Mouse (Mus musculus): ENCODE measurements at regions not wholly inside any gene's neighbourhood (a gene's known extent, or its start where the extent isn't known, plus 50 kb on each side); places are given as distances from the start of the nearest gene placed in this dataset.

DNA sequence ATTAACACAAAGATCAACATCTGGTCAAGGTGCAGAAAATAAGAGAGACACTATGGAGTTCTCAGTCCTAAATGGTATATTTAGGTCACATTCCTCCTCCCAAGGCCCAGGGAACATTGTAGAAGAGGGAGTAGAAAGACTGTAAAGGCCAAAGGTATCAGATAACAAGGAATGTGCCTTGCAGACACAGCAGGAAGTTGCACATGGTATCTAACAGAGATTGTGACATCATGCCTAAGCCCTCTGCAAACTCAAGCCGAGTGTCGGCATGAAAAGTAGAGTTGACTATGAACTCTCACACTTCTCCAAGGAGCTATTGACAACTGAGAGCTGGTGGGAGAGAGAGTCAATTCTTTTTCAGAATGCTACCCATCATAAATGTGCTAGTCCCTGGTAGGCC is 598.7 kb downstream of the Hs3st4 start:
- 61% methylated on average over 2 of the region's 2 CpGs for WGBS
- Histone ChIP-seq H3K4me3 (replicated peaks; ENCODE audit: extremely low read depth, low read depth, low read length) (no peak overlapping the region), H3K4me1 (ENCODE audit: control insufficient read depth, insufficient read depth, low read length) (no peaks in the 10 kb centered on the region)
- no peak for TF ChIP-seq POLR2A (IDR thresholded peaks at IDR 0.05; ENCODE audit: borderline replicate concordance, extremely low read depth, low read depth, low read length)
- no peak for TF ChIP-seq CTCF (IDR thresholded peaks at IDR 0.05; ENCODE audit: insufficient read depth, low read length)
- DNase-seq = no peak

DNA sequence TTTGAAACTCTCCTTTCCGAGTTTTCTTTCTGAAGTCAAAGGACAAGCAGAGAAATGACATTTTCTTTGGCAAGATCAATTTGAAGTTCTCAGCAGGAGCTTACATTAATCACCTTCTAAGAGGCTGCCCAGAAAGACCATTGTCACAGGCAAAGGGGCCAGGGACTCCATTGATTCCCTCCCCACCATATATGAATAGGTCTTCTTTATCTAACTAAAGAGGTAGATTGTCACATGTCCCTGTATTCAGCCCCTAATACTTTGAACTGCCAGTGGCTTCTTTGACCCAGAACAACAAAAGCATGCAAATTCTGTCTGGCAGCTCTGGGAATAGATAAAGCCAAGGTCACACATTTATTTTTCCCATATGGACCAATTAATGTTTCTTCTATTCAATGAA is 602.6 kb downstream of the Hs3st4 start:
- 31% methylated on average over 1 of the region's 1 CpGs for WGBS
- DNase-seq = no peak
- H3K4me3 ChIP-seq (replicated peaks; ENCODE audit: extremely low read depth, low read depth, low read length) = no peak overlapping the region
- TF ChIP-seq POLR2A (IDR thresholded peaks at IDR 0.05; ENCODE audit: borderline replicate concordance, extremely low read depth, low read depth, low read length) (no peak), CTCF (IDR thresholded peaks at IDR 0.05; ENCODE audit: insufficient read depth, low read length) (no peak)
- no peaks in the 10 kb centered on the region for H3K4me1 ChIP-seq (ENCODE audit: control insufficient read depth, insufficient read depth, low read length)

DNA sequence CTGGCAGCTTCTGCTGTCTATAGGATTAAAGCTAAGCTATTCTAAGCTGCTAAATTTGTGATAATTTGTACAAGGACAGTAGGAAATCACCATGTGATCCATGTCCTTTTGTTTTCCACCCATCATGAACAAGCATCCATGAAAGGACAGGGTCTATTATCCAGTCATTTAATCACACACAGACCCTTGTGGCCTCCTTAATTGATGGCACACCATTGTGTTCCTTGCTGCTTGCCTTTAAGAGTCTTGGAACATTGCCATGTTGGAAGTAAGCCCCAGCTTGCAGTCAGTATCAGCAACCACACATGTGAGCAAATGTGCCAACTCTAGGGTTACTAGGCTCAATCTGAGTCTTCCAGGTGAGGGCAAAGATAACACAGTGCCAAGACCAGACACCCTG is 608.7 kb downstream of the Hs3st4 start:
- Histone ChIP-seq H3K4me1 (ENCODE audit: control insufficient read depth, insufficient read depth, low read length) (no peaks in the 10 kb centered on the region; the same call in 1 of the 2 replicates), H3K4me3 (replicated peaks; ENCODE audit: extremely low read depth, low read depth, low read length) (no peak overlapping the region)
- DNase-seq = no peak
- TF ChIP-seq POLR2A (IDR thresholded peaks at IDR 0.05; ENCODE audit: borderline replicate concordance, extremely low read depth, low read depth, low read length) (no peak), CTCF (IDR thresholded peaks at IDR 0.05; ENCODE audit: insufficient read depth, low read length) (no peak)

DNA sequence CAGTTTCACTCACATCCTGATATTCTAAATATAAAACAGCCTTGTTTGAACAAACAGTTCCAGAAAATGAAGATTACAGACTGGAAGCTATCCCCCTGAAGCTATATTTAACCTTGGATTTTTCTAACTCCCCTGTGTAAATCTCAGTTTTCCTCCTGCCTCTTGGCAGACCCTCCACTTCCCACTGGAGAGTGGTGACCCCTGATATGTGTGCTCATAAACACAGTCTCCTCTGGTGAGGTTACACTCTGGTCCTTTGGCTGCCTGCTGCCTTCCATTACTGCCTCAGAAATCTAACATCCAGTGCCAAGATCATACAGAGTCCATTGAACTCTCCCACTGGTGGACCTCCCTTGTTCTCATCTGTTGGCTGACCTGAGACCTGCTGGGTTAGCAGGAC is 610.8 kb downstream of the Hs3st4 start:
- no peak for DNase-seq
- no peak overlapping the region for H3K4me3 ChIP-seq (replicated peaks; ENCODE audit: extremely low read depth, low read depth, low read length)
- TF ChIP-seq CTCF (IDR thresholded peaks at IDR 0.05; ENCODE audit: insufficient read depth, low read length) (no peak), POLR2A (IDR thresholded peaks at IDR 0.05; ENCODE audit: borderline replicate concordance, extremely low read depth, low read depth, low read length) (no peak)
- H3K4me1 ChIP-seq (ENCODE audit: control insufficient read depth, insufficient read depth, low read length) = no peaks in the 10 kb centered on the region; the same call in 1 of the 2 replicates

DNA sequence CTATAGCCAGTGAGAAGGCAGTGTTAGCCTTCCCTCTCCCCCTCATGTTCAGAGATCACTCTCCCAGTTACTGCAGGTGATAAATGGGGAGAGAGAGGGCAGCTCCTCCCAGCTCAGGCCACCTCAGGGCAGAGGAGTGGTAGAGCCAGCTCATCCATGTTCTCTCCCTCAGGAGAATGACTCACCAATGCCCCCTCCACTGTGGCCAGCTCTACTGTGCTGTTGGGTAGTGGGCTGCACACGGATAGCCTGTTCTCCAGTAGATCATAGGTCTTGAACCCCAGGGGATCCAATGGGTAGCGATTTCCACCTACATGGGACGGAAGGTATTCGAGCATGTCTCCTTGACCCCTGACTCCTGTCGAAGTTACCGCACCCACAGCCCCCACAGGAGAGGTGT is 618.1 kb downstream of the Hs3st4 start:
- Histone ChIP-seq H3K4me3 (replicated peaks; ENCODE audit: extremely low read depth, low read depth, low read length) (no peak overlapping the region), H3K4me1 (ENCODE audit: control insufficient read depth, insufficient read depth, low read length) (no peaks in the 10 kb centered on the region)
- 89% methylated on average over 6 of the region's 6 CpGs for WGBS
- DNase-seq = no peak
- TF ChIP-seq POLR2A (IDR thresholded peaks at IDR 0.05; ENCODE audit: borderline replicate concordance, extremely low read depth, low read depth, low read length) (no peak), CTCF (IDR thresholded peaks at IDR 0.05; ENCODE audit: insufficient read depth, low read length) (no peak)

DNA sequence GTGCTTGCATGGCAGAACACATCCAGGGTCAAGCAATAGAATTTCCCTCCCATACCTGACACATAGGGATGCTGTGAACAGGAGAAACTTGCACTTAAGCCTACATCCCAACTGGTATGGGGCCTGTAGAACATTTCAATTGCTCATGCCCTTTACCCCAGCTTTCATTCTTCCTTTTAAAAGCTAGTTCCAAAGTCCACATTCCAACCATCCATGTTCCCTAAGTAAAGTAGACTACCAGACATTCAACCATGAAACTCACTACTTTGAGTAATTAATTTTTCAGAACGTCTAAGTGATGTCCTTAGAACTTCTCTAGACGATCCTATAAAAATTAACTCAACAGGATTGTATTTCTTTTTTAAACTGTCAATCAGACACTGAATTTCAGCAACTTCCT is 621.9 kb downstream of the Hs3st4 start:
- TF ChIP-seq CTCF (IDR thresholded peaks at IDR 0.05; ENCODE audit: insufficient read depth, low read length) (no peak), POLR2A (IDR thresholded peaks at IDR 0.05; ENCODE audit: borderline replicate concordance, extremely low read depth, low read depth, low read length) (no peak)

DNA sequence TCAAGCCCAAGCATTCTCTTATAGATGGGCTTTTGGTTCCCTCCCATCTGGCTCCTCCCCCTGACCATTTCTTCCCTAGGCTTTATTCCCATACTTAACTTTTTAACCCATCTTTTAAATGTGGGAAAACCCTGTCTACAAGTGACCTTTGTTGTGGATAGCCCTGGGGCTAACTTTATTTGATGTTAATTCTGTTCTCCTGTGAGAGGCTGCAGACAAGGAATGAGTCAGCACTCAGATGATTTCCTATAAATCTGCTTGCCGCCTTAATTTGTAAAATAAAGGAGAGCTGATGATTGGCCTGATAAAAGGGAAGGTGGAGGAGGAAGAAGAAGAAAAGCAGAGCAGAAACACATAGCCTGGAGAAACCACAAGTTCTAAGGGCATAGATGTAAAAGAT is 623.3 kb downstream of the Hs3st4 start:
- DNase-seq = no peak
- 63% methylated on average over 1 of the region's 1 CpGs for WGBS
- no peaks in the 10 kb centered on the region for H3K4me1 ChIP-seq (ENCODE audit: control insufficient read depth, insufficient read depth, low read length)
- H3K4me3 ChIP-seq (replicated peaks; ENCODE audit: extremely low read depth, low read depth, low read length) = no peak overlapping the region
- TF ChIP-seq POLR2A (IDR thresholded peaks at IDR 0.05; ENCODE audit: borderline replicate concordance, extremely low read depth, low read depth, low read length) (no peak), CTCF (IDR thresholded peaks at IDR 0.05; ENCODE audit: insufficient read depth, low read length) (no peak)

More for the DNA sequence above, 621.9 kb downstream of the Hs3st4 start:
- no peak for DNase-seq
- H3K4me1 ChIP-seq (ENCODE audit: control insufficient read depth, insufficient read depth, low read length) = no peaks in the 10 kb centered on the region
- WGBS = 81% methylated on average over 2 of the region's 2 CpGs
- H3K4me3 ChIP-seq (replicated peaks; ENCODE audit: extremely low read depth, low read depth, low read length) = no peak overlapping the region

DNA sequence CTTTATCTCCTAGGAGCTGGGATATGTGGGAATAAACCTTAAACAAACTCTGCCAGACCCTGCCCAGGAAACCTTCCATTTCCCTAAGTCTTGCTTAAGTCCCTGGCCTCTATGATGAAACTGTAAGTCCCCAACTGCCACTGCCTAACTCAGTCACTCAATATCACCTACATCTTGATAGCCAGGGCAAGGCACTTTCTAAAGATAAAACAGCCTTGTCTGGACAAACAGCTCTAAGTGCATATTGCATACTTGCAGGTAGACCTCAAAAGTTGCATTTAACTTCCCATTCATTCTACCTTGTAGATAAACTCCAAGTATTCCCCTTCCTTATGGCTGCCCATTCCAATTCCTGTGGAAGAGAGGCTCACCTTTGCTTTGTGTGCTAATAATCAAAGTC is 624.4 kb downstream of the Hs3st4 start:
- TF ChIP-seq POLR2A (IDR thresholded peaks at IDR 0.05; ENCODE audit: borderline replicate concordance, extremely low read depth, low read depth, low read length) (no peak), CTCF (IDR thresholded peaks at IDR 0.05; ENCODE audit: insufficient read depth, low read length) (no peak)
- Histone ChIP-seq H3K4me1 (ENCODE audit: control insufficient read depth, insufficient read depth, low read length) (no peaks in the 10 kb centered on the region), H3K4me3 (replicated peaks; ENCODE audit: extremely low read depth, low read depth, low read length) (no peak overlapping the region)
- no peak for DNase-seq

DNA sequence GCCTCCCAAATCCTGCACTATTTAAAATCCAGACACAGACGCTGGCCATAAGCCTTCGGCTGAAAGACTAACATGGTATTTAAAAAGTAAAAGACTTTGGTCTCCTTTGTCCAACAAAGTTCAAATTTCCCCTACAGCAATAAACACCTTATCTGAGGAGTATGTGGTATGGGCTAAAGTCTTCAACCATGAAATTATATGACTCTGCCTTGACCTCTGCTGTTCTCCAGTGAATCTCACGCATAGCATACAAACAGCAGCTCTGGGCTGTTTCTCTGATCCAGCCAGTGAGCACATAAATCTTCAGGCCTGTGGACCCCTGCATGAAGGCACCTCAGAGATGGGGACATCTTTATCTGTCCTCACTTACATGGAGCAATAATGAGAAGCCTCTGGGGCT is 627.8 kb downstream of the Hs3st4 start:
- no peaks in the 10 kb centered on the region for H3K4me1 ChIP-seq (ENCODE audit: control insufficient read depth, insufficient read depth, low read length)
- no peak for DNase-seq
- no peak for TF ChIP-seq POLR2A (IDR thresholded peaks at IDR 0.05; ENCODE audit: borderline replicate concordance, extremely low read depth, low read depth, low read length)
- no peak for TF ChIP-seq CTCF (IDR thresholded peaks at IDR 0.05; ENCODE audit: insufficient read depth, low read length)
- 90% methylated on average over 3 of the region's 3 CpGs for WGBS
- no peak overlapping the region for H3K4me3 ChIP-seq (replicated peaks; ENCODE audit: extremely low read depth, low read depth, low read length)

DNA sequence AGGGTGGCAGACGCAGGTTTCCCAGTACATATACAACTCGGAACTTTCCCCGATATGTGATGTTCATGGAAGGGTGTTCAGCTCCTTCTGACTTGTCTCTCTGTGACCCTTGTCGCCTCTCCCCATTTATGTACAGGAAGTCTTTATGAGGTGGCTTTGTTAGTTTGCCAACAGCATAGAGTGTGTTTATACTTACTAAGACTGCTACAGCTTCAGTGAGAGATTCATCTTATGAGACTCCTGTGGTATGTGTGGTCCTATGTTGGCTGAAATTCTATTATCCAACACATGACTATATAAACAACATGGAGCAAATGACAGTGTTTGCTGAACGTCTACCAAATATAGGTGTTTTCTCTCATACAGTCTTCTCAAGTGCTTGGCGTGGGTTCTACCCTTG is 664.5 kb downstream of the Hs3st4 start:
- 53% methylated on average over 6 of the region's 6 CpGs for WGBS
- TF ChIP-seq CTCF (IDR thresholded peaks at IDR 0.05; ENCODE audit: insufficient read depth, low read length) = no peak
- no peak for TF ChIP-seq POLR2A (IDR thresholded peaks at IDR 0.05; ENCODE audit: borderline replicate concordance, extremely low read depth, low read depth, low read length)
- DNase-seq = no peak
- H3K4me3 ChIP-seq (replicated peaks; ENCODE audit: extremely low read depth, low read depth, low read length) = no peak overlapping the region
- H3K4me1 ChIP-seq (ENCODE audit: control insufficient read depth, insufficient read depth, low read length) = no peaks in the 10 kb centered on the region
